Mouse (Mus musculus) CH12.LX (cell line): Measurements from ENCODE around the gene Vstm5. TPM values are rescaled to one million over a fixed set of nuclear protein-coding genes. Genes with fewer than 3 reads are reported as not detected.

ENCODE experiments used
- polyA plus RNA-seq: library from polyadenylated mRNA; unstranded; fragments of >175 nt; gene quantifications from 2 replicates; pipeline ENCODE4 v1.2.1, GENCODE M21; 2012; ENCODE audit warnings: low read depth; ENCODE audit not compliant: insufficient read length
- total RNA-seq, 2 experiments: library from RNA; depleted of rRNA; stranded (reverse); fragments of 300-350 nt in 1 of 2; fragments of >200 nt in 1 of 2; gene quantifications; 2 replicates each; pipeline ENCODE4 v1.2.3; 2012 to 2014

Vstm5 gene
- total and polyA plus RNA-seq, 3 experiments: not detected

Other genes starting within 250 kb of the Vstm5 start
- gene Panx1, start 193.6 kb upstream of the Vstm5 start, total RNA-seq (2012; rRNA removed): 15.6 and 19.7 TPM in 2 replicates
- gene Panx1, start 193.6 kb upstream of the Vstm5 start, total RNA-seq (2014; rRNA removed): 20.0 and 27.9 TPM in 2 replicates
- 40.0 and 54.0 TPM in 2 replicates for gene Panx1, start 193.6 kb upstream of the Vstm5 start, polyA plus RNA-seq
- gene Hephl1, start 126.9 kb upstream of the Vstm5 start, total RNA-seq (2012; rRNA removed): not detected in 2 replicates
- gene Hephl1, start 126.9 kb upstream of the Vstm5 start, total RNA-seq (2014; rRNA removed): not detected in 2 replicates
- not detected in 2 replicates for gene Hephl1, start 126.9 kb upstream of the Vstm5 start, polyA plus RNA-seq
- gene Med17, start 40.9 kb downstream of the Vstm5 start, total RNA-seq (2012; rRNA removed): 35.5 and 39.7 TPM in 2 replicates
- 59.8 and 70.7 TPM in 2 replicates for gene Med17, start 40.9 kb downstream of the Vstm5 start, total RNA-seq (2014; rRNA removed)
- gene Med17, start 40.9 kb downstream of the Vstm5 start, polyA plus RNA-seq: 57.0 and 58.6 TPM in 2 replicates
- 1,079 and 1,089 TPM in 2 replicates for gene Taf1d, start 67.2 kb downstream of the Vstm5 start, total RNA-seq (2012; rRNA removed)
- gene Taf1d, start 67.2 kb downstream of the Vstm5 start, total RNA-seq (2014; rRNA removed): 249 and 299 TPM in 2 replicates
- 181 and 204 TPM in 2 replicates for gene Taf1d, start 67.2 kb downstream of the Vstm5 start, polyA plus RNA-seq
- gene 4931406C07Rik, start 67.4 kb downstream of the Vstm5 start, total RNA-seq (2012; rRNA removed): 5.0 and 5.3 TPM in 2 replicates
- 10.9 and 12.0 TPM in 2 replicates for gene 4931406C07Rik, start 67.4 kb downstream of the Vstm5 start, total RNA-seq (2014; rRNA removed)
- 20.2 and 22.4 TPM in 2 replicates for gene 4931406C07Rik, start 67.4 kb downstream of the Vstm5 start, polyA plus RNA-seq
- gene Cep295, start 118.7 kb downstream of the Vstm5 start, total RNA-seq (2012; rRNA removed): 20.4 and 23.8 TPM in 2 replicates
- gene Cep295, start 118.7 kb downstream of the Vstm5 start, total RNA-seq (2014; rRNA removed): 27.1 and 27.2 TPM in 2 replicates
- gene Cep295, start 118.7 kb downstream of the Vstm5 start, polyA plus RNA-seq: 29.9 and 31.4 TPM in 2 replicates